Mouse (Mus musculus): ENCODE data around the gene Cbx5.

DNA sequence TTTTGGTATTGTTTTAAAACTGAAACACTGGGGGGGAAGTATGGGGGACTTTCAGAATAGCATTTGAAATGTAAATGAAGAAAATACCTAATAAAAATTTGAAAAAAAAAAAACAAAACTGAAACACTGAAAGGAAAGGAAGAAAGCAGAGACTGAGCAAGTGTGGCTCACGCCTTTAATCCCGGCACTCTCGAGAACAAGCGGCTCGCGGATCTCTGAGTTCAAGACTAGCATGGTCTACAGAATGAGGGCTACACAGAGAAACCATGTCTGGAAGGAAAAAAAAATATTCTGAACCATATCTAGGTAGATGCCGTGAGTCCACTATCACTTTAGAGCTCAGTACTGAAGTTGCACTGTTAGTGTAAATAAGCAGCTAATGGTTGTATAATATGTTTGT, 2.3 kb downstream of the Cbx5 start:
- TF ChIP-seq EP300 (IDR thresholded peaks at IDR 0.05): no peak
- TF ChIP-seq CTCF (IDR thresholded peaks at IDR 0.05): no peak

Measured in lung, postnatal 0 days (tissue).